Mouse (Mus musculus) liver, postnatal 0 days (tissue): ENCODE data around the gene Aox1.

ENCODE experiments used
- CTCF ChIP-seq: sonication (generic); IDR thresholded peaks from 2 replicates; pipeline ENCODE4 v1.5.1; 2016; ENCODE audit warnings: antibody characterized with exemption, low read depth
- EP300 ChIP-seq: IDR thresholded peaks from 2 replicates; pipeline ENCODE4 v1.6.1; 2016; ENCODE audit warnings: antibody characterized with exemption, low read depth, mild to moderate bottlenecking

GRCm38 (mm10) chr1:58046721-58047290, 17.1 kb downstream of the Aox1 start:
- TF ChIP-seq CTCF (no peak), EP300 (no peak)
